Mouse (Mus musculus): ENCODE measurements at regions not wholly inside any gene's neighbourhood (a gene's known extent, or its start where the extent isn't known, plus 50 kb on each side); places are given as distances from the start of the nearest gene placed in this dataset.

DNA sequence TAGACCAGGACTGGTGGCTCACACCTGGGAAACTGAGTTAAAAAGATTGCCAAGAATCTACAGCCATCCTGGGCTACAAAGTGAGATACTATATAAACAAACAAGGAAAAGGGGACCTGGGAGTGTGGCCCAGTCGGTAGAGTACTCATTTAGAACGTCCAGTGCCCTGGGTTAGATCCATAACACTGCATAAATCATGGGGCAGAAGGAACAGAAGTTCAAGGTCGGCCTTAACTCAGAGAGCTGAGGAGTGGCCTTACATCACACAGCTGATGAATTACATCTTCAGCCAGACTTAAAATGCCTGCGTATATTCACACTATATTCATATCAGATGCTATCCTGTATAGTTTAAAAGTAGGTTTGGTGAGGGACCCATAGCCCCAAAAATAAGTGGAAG lies 78.0 kb upstream of the Thy1 start:
- WGBS = 40% methylated on average over 4 of the region's 4 CpGs
- Histone ChIP-seq H3K9me3 (no peaks in the 10 kb centered on the region), H3K4me1 (no peaks in the 10 kb centered on the region), H3K36me3 (no peaks in the 10 kb centered on the region), H3K4me3 (no peak overlapping the region), H3K4me2 (no peak overlapping the region), H3K27me3 (no peaks in the 10 kb centered on the region), H3K9ac (no peak overlapping the region), H3K27ac (no peak overlapping the region)
- ATAC-seq (ENCODE audit: borderline replicate concordance, extremely low read depth, low FRiP score, low TSS enrichment) = no peak

DNA sequence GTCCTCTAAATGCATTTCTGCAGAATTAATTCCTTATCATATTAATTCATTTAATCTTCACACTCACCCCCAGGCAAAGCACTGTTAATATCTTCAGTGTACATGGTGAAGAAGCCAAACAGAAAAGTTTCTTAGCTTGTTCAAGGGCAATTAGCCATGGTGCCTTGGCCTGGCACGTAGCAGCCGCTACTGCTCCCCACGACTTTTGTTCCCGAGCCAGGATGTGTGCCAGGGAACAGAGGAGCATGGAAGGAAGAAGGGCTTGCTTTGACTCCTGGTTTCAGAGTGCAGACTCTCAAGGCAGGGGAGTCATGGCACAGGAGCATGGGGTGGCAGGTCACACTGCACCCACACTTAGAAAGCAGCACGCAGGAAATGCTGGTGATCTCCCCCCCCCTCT lies 77.4 kb upstream of the Thy1 start:
- H3K36me3 ChIP-seq = no peaks in the 10 kb centered on the region
- H3K27me3 ChIP-seq = no peaks in the 10 kb centered on the region
- no peak overlapping the region for H3K9ac ChIP-seq
- H3K4me3 ChIP-seq = no peak overlapping the region
- H3K4me2 ChIP-seq = no peak overlapping the region
- 80% methylated on average over 5 of the region's 5 CpGs for WGBS
- H3K4me1 ChIP-seq = no peaks in the 10 kb centered on the region
- no peak overlapping the region for H3K27ac ChIP-seq
- ATAC-seq (ENCODE audit: borderline replicate concordance, extremely low read depth, low FRiP score, low TSS enrichment) = no peak
- no peaks in the 10 kb centered on the region for H3K9me3 ChIP-seq

DNA sequence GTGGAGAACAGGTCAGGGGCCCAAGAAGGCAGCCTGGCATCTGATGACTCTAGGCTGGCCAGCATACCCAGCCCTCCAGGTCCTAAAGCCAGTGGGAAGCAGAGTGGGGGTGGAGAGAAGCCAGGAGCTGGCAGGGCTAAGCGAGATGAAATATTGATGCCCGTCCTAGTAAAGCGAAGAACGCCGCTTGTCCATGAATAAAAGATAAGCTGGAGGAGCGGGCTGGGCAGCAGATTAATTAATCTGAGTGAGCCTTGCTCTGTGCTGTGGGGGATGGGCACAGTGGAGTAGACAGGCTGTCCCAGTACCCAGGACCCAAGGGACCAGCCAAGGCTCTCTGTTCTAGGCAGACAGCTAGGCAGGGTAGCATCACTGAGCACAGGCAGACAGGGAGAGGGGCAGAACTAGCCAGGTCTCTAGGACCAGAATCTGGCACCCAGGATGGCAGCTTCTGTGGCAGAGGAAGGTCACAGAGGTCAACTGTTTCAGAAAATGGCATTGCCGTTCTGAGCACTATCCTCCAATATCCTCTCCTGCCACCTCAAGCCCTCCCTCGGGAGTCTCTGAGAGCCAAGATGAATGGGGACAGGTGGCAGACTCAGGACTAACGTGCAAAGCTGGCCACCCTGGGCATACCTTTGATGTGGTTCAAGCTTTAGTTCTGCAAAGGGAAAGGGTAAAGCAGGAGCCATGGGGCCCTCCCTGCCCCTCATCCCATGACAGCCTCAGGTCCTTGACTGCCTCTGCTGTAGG lies 73.0 kb upstream of the Thy1 start:
- H3K9ac ChIP-seq = no peak overlapping the region
- 36% methylated on average over 9 of the region's 9 CpGs for WGBS
- no peaks in the 10 kb centered on the region for H3K27me3 ChIP-seq
- ATAC-seq (ENCODE audit: borderline replicate concordance, extremely low read depth, low FRiP score, low TSS enrichment) = no peak
- H3K9me3 ChIP-seq = no peaks in the 10 kb centered on the region
- no peaks in the 10 kb centered on the region for H3K4me1 ChIP-seq
- H3K36me3 ChIP-seq = no peaks in the 10 kb centered on the region
- no peak overlapping the region for H3K4me3 ChIP-seq
- H3K4me2 ChIP-seq = no peak overlapping the region
- H3K27ac ChIP-seq = no peak overlapping the region

DNA sequence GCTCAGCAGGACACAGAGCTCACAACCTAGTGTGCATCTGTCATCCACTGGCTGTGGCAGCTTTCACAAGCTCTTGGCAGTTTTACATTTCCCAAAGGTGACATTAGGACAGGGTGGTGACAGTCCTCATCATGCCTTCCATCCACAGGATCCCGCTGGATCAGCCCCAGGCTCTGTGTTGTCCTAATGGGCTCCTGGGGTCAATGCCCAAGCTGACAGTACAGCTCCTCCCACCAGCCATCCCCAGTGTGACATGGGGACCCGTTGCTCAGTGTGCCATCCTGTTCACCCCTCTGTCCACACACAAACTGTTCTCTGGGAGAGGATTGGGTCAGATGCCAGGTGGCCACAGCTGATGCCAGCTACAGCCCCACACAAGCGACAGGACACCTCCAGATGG lies 72.3 kb upstream of the Thy1 start:
- no peaks in the 10 kb centered on the region for H3K36me3 ChIP-seq
- H3K27me3 ChIP-seq = no peaks in the 10 kb centered on the region
- no peak for ATAC-seq (ENCODE audit: borderline replicate concordance, extremely low read depth, low FRiP score, low TSS enrichment)
- 53% methylated on average over 3 of the region's 3 CpGs for WGBS
- H3K9ac ChIP-seq = no peak overlapping the region
- H3K9me3 ChIP-seq = no peaks in the 10 kb centered on the region
- H3K4me3 ChIP-seq = no peak overlapping the region
- H3K27ac ChIP-seq = no peak overlapping the region
- H3K4me1 ChIP-seq = no peaks in the 10 kb centered on the region
- H3K4me2 ChIP-seq = no peak overlapping the region

DNA sequence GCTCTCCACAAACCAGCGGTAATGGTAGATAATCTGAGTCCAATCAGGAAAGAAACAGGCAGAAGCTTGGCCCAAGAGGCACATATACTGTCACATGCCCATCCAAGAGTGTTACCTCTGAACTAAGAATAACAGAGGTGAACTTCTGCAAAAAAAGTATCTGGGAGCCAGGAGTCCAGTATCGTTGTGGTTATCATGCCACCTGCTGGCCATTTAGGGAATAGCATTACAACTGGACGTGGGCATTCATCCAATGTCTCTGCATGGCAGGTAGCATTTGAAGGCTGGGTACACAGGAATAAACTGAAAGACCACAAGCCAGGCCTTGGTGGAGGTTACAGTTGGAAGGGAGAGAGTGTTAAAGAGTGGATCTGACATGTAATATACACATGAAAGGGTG lies 70.9 kb upstream of the Thy1 start:
- no peak overlapping the region for H3K4me3 ChIP-seq
- no peak overlapping the region for H3K4me2 ChIP-seq
- no peak for ATAC-seq (ENCODE audit: borderline replicate concordance, extremely low read depth, low FRiP score, low TSS enrichment)
- H3K27me3 ChIP-seq = no peaks in the 10 kb centered on the region
- WGBS = 6% methylated on average over 3 of the region's 3 CpGs
- H3K27ac ChIP-seq = no peak overlapping the region
- H3K9me3 ChIP-seq = no peaks in the 10 kb centered on the region
- H3K36me3 ChIP-seq = no peaks in the 10 kb centered on the region
- H3K9ac ChIP-seq = no peak overlapping the region
- H3K4me1 ChIP-seq = no peaks in the 10 kb centered on the region

DNA sequence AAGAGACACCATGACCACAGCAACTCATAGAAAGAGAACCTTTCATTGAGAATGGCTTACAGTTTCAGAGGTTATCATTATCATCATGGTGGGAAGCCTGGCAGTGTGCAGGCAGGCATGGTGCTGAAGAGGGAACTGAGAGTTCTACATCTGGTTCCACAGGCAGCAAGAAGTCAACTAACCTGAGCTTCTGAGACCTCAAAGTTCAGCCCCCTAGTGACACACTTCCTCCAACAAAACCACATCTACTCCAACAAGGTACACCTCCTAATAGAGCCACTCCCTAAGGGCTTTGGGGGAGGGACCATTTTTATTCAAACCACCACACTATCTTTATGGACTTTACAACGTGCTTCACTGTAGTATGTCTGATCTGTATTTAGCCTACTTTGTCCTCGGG lies 67.8 kb upstream of the Thy1 start:
- no peaks in the 10 kb centered on the region for H3K36me3 ChIP-seq
- H3K27me3 ChIP-seq = no peaks in the 10 kb centered on the region
- H3K4me1 ChIP-seq = no peaks in the 10 kb centered on the region
- WGBS = 63% methylated on average over 2 of the region's 2 CpGs
- H3K4me3 ChIP-seq = no peak overlapping the region
- H3K9ac ChIP-seq = no peak overlapping the region
- no peaks in the 10 kb centered on the region for H3K9me3 ChIP-seq
- no peak overlapping the region for H3K27ac ChIP-seq
- ATAC-seq (ENCODE audit: borderline replicate concordance, extremely low read depth, low FRiP score, low TSS enrichment) = no peak
- no peak overlapping the region for H3K4me2 ChIP-seq

DNA sequence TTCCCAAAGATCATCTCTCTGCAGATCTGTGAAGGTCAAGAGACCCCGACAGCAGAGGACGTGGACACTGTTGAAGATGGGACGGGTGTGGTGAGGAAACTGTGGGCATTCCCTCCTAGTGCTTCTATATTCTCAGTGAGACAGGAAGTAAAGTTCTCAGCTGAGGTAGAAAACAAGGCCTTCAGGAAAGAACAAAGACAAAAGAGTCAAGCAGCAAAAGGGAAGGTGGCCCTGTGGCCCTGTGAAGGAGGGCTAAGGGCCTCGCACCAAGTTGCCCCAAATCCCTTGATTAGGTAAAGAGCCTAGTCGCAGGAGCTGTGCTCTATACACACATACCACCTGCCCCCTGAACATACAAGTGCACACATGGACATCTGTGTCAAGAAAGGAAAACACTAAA lies 66.8 kb upstream of the Thy1 start:
- Histone ChIP-seq H3K27me3 (no peaks in the 10 kb centered on the region), H3K4me2 (no peak overlapping the region), H3K9me3 (no peaks in the 10 kb centered on the region), H3K4me1 (no peaks in the 10 kb centered on the region), H3K9ac (no peak overlapping the region), H3K27ac (no peak overlapping the region), H3K4me3 (no peak overlapping the region), H3K36me3 (no peaks in the 10 kb centered on the region)
- 77% methylated on average over 5 of the region's 5 CpGs for WGBS
- ATAC-seq (ENCODE audit: borderline replicate concordance, extremely low read depth, low FRiP score, low TSS enrichment) = no peak

DNA sequence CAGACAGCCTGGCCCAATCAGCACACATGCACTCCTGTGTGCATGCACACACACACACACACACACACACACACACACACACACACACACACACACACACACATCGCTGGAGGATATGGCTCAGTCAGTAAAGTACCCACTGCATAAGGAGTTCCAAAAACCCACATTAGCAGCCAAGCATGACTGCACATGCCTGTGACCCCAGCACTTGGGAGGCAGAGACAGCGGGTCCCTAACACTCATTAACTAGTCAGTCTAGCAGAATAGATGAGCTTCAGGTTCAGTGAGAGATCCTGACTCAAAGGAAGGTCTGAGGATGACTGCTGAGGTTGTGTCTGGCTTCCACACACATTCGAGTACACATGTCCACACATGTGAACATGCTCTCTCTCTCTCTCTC lies 65.4 kb upstream of the Thy1 start:
- H3K27me3 ChIP-seq = no peaks in the 10 kb centered on the region
- no peak for ATAC-seq (ENCODE audit: borderline replicate concordance, extremely low read depth, low FRiP score, low TSS enrichment)
- no peak overlapping the region for H3K9ac ChIP-seq
- H3K4me2 ChIP-seq = no peak overlapping the region
- no peaks in the 10 kb centered on the region for H3K36me3 ChIP-seq
- H3K4me1 ChIP-seq = no peaks in the 10 kb centered on the region
- 65% methylated on average over 3 of the region's 3 CpGs for WGBS
- no peak overlapping the region for H3K4me3 ChIP-seq
- no peaks in the 10 kb centered on the region for H3K9me3 ChIP-seq
- H3K27ac ChIP-seq = no peak overlapping the region

DNA sequence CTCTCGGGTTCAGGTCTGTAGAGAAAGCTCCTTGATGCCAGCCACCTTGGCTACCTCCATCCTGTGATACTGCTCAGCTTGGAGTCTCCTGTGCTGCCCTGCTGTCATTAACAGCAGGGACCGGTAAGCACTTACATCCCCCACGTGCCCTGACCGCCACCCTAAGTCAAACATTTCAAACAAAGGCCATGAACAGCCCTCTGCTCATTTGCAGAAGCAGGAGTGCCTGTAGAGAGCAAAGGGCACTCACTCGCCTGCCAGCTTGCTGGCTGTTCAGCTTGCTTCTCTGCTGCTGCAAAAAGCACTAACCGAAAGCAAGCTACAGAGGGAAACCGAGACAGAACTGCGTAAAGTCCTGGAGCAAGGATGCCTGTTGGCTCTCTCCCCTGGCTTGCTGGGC lies 61.8 kb upstream of the Thy1 start:
- no peaks in the 10 kb centered on the region for H3K27me3 ChIP-seq
- H3K4me2 ChIP-seq = no peak overlapping the region
- H3K4me3 ChIP-seq = no peak overlapping the region
- no peak overlapping the region for H3K9ac ChIP-seq
- ATAC-seq (ENCODE audit: borderline replicate concordance, extremely low read depth, low FRiP score, low TSS enrichment) = no peak
- no peaks in the 10 kb centered on the region for H3K4me1 ChIP-seq
- H3K36me3 ChIP-seq = no peaks in the 10 kb centered on the region
- H3K27ac ChIP-seq = no peak overlapping the region
- no peaks in the 10 kb centered on the region for H3K9me3 ChIP-seq
- 20% methylated on average over 8 of the region's 8 CpGs for WGBS

DNA sequence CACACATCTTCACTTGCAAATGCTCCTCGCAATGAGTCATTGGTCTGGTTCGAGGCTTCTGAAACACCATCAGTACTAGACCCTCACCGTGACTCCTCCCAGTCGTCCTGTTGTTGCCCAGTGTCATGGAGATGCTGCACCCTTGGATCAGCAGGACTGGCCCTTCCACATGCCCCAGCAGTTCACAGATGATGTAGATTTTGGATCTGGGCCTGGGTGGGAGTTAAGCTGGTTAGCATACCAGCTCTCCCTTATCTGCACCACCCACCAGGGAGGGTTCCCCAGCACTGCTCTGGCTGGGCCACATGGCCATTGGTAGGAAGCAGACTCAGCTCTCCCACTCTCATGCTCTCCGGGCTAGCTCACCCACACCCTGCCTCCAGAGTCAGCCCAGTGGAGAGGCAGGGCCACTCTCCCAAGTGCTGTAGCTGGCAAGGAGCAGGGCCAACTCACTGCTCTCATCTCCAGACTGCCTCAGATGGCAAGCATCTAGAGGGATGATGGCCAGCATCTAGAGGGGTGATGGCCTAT lies 60.8 kb upstream of the Thy1 start:
- no peak for ATAC-seq (ENCODE audit: borderline replicate concordance, extremely low read depth, low FRiP score, low TSS enrichment)
- H3K36me3 ChIP-seq = no peaks in the 10 kb centered on the region

DNA sequence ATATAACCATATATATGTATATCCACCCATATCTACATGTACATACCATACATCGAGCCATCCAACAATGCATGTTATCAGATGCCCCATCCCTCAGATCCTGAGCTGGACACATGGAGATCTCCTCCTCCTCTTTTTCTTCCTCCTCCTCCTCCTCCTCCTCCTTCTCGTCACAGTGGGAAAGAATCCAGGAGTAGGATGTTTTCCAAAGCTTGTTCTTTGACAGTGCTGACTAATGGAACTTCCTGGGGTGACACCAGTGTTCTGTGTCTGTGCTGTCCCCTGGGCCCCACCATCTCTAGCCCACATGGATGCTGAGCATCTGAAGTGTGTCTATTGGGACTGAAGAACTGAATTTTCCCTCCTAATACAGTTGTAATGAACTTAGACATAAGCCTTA lies 60.0 kb upstream of the Thy1 start:
- 50% methylated on average over 2 of the region's 2 CpGs for WGBS
- Histone ChIP-seq H3K4me1 (no peaks in the 10 kb centered on the region), H3K9ac (no peak overlapping the region), H3K36me3 (no peaks in the 10 kb centered on the region), H3K4me2 (no peak overlapping the region), H3K4me3 (no peak overlapping the region), H3K27ac (no peak overlapping the region), H3K27me3 (no peaks in the 10 kb centered on the region), H3K9me3 (no peaks in the 10 kb centered on the region)
- no peak for ATAC-seq (ENCODE audit: borderline replicate concordance, extremely low read depth, low FRiP score, low TSS enrichment)

More for the DNA sequence above, 60.8 kb upstream of the Thy1 start:
- Histone ChIP-seq H3K27ac (no peak overlapping the region), H3K4me1 (no peaks in the 10 kb centered on the region), H3K9me3 (no peaks in the 10 kb centered on the region), H3K9ac (no peak overlapping the region), H3K27me3 (no peaks in the 10 kb centered on the region), H3K4me2 (no peak overlapping the region), H3K4me3 (no peak overlapping the region)
- WGBS = 51% methylated on average over 5 of the region's 5 CpGs

DNA sequence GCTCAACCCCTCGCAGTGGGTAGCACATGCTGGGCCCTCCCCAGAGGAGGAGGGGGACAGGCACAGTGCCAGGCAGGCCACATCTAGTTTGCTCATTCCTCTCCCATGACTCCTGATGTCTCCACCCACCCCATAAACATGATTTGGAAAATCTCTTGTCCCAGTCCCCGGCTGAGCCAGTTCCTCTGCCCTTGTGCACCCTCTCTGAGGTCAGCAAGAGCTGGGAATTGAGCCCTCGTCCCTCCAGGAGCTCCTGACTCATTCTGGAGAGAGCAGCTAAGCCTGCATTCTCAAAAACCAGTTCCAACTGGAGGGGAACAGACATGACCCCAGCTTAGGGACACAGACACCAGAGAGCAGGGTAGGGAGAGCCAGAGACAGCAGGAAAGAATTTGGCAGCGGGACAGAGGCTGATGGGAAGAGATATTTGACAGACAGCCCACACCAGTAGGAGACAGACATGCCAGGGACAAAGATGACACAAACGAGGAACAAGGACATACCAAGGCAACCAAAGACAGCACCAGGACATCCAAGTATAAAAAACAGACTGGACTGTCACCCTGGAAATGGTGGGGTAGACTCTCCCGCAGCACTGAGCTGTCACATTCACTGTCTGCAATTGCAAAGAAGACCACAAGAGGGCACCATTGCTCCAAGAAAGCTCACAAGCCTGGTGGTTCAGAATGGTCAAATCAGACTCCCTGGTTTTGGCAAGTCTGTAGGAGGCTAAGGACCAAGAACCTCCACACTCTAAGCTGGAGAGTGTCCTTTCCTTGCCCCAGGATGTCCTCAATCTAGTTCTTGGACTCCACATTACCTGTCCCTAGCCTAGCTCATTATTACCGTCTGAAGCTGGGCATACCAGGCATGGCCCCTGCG lies 58.8 kb upstream of the Thy1 start:
- H3K36me3 ChIP-seq = no peaks in the 10 kb centered on the region
- no peak overlapping the region for H3K9ac ChIP-seq
- H3K9me3 ChIP-seq = no peaks in the 10 kb centered on the region
- H3K4me3 ChIP-seq = no peak overlapping the region
- H3K4me2 ChIP-seq = no peak overlapping the region
- ATAC-seq (ENCODE audit: borderline replicate concordance, extremely low read depth, low FRiP score, low TSS enrichment) = no peak
- peaks cover 5% of the 10 kb centered on the region; the same call in 1 of the 2 replicates for H3K4me1 ChIP-seq
- no peaks in the 10 kb centered on the region for H3K27me3 ChIP-seq
- WGBS = 40% methylated on average over 8 of the region's 8 CpGs
- H3K27ac ChIP-seq = no peak overlapping the region
